Mouse (Mus musculus) forebrain, embryonic 15.5 days (tissue): ENCODE measurements around the gene Gpr35. TPM values are rescaled to one million over a fixed set of nuclear protein-coding genes. Genes with fewer than 3 reads are reported as not detected.
A peak's percentile ranks its signal among the peaks of the same experiment; 100 is the strongest.

Experiments used
- ATAC-seq: fragments of 200-750 bp; cut with Nextera tagmentation; replicated peaks from 2 replicates; pipeline ENCODE4 v1.8.0; 2017; ENCODE audit warnings: mild to moderate bottlenecking, moderate TSS enrichment, moderate library complexity
- H3K27ac ChIP-seq: fragments of 300-500 bp; sonication (generic); replicated peaks from 2 replicates; pipeline ENCODE4 v1.5.1; 2015; ENCODE audit warnings: mild to moderate bottlenecking, inconsistent platforms
- H3K27me3 ChIP-seq: fragments of 300-500 bp; sonication (generic); 2 replicates; pipeline ENCODE4 v1.6.1; 2015; ENCODE audit warnings: inconsistent platforms
- H3K36me3 ChIP-seq: fragments of 300-500 bp; sonication (generic); 2 replicates; pipeline ENCODE4 v1.6.1; 2015; ENCODE audit warnings: mild to moderate bottlenecking, inconsistent platforms
- H3K4me1 ChIP-seq: fragments of 300-500 bp; sonication (generic); 2 replicates; pipeline ENCODE4 v1.6.1; 2015; ENCODE audit warnings: inconsistent platforms
- H3K4me2 ChIP-seq: fragments of 300-500 bp; sonication (generic); replicated peaks from 2 replicates; pipeline ENCODE4 v1.6.1; 2015; ENCODE audit warnings: mild to moderate bottlenecking, inconsistent platforms
- H3K4me3 ChIP-seq: fragments of 300-500 bp; sonication (generic); 2 replicates; pipeline ENCODE4 v1.5.1; 2015; ENCODE audit warnings: mild to moderate bottlenecking, inconsistent platforms
- H3K9ac ChIP-seq: fragments of 300-500 bp; sonication (generic); replicated peaks from 2 replicates; pipeline ENCODE4 v1.6.1; 2015; ENCODE audit warnings: mild to moderate bottlenecking, inconsistent platforms
- H3K9me3 ChIP-seq: fragments of 300-500 bp; sonication (generic); 2 replicates; pipeline ENCODE4 v1.6.1; 2016; ENCODE audit warnings: inconsistent platforms
- WGBS: fragments of 180-500 bp; shearing (Covaris S2); methylation state at CpG from one replicate; pipeline ENCODE4 v1.1.7; 2015; ENCODE audit warnings: mixed read lengths; 5-methylcytosine and 5-hydroxymethylcytosine counted together
- polyA plus RNA-seq: library from polyadenylated mRNA; unstranded; fragments of >200 nt; fragmentation: Nextera tagmentation; extraction: Ambion mirVana; gene quantifications from 2 replicates; pipeline ENCODE4 v1.2.1, GENCODE M21; 2015

Gene Gpr35
- polyA plus RNA-seq, 1 experiment from 2014 or later, result 0.46 TPM

GRCm38 (mm10) chr1:92971879-92972795, 21.5 kb downstream of the Gpr35 start:
- no peak overlapping the region for H3K9ac ChIP-seq
- H3K27ac ChIP-seq, result no peak overlapping the region
- H3K27me3 ChIP-seq, result no peaks in the 10 kb centered on the region
- no peak for ATAC-seq
- no peaks in the 10 kb centered on the region for H3K9me3 ChIP-seq
- no peak overlapping the region for H3K4me3 ChIP-seq
- no peaks in the 10 kb centered on the region for H3K4me1 ChIP-seq
- no peaks in the 10 kb centered on the region for H3K36me3 ChIP-seq
- 90% methylated on average over 7 of the region's 7 CpGs for WGBS
- no peak overlapping the region for H3K4me2 ChIP-seq

DNA sequence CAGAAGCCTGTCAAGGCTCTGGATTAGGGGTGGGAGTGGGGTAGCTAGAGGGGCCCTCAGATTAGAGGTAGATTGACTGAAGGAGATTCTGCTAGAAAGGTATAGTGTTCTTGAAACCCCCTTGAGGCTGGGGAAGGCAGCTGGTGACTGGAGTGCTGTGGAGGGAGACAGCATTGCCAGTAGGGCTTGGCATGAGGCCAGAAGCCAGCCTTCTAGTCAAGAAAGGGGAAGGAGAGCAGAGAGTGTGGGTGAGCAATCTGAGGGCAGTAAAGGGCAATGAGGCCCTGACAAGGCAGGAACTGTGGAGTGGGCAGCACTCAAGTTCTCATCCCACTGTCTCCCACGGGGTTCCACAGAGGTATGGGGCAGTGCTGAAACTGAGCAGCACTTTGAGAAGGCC, 22.2 kb downstream of the Gpr35 start:
- WGBS, result 67% methylated on average over 1 of the region's 1 CpGs

GRCm38 (mm10) chr1:92976141-92976566, 25.5 kb downstream of the Gpr35 start:
- no peak overlapping the region for H3K4me2 ChIP-seq
- no peaks in the 10 kb centered on the region for H3K27me3 ChIP-seq
- no peak overlapping the region for H3K9ac ChIP-seq
- no peaks in the 10 kb centered on the region for H3K9me3 ChIP-seq
- H3K4me1 ChIP-seq, result 0 out of 2 replicates have a peak, but pooled peaks cover 3% of the 10 kb centered on the region
- no peak overlapping the region for H3K27ac ChIP-seq
- no peak overlapping the region for H3K4me3 ChIP-seq
- no peaks in the 10 kb centered on the region for H3K36me3 ChIP-seq
- 62% methylated on average over 6 of the region's 6 CpGs for WGBS
- ATAC-seq, result no peak

More for the DNA sequence above, 22.2 kb downstream of the Gpr35 start:
- no peaks in the 10 kb centered on the region for H3K9me3 ChIP-seq
- no peak overlapping the region for H3K4me3 ChIP-seq
- H3K27ac ChIP-seq, result no peak overlapping the region
- no peaks in the 10 kb centered on the region for H3K4me1 ChIP-seq
- no peaks in the 10 kb centered on the region for H3K27me3 ChIP-seq
- no peak overlapping the region for H3K9ac ChIP-seq
- H3K36me3 ChIP-seq, result no peaks in the 10 kb centered on the region
- ATAC-seq, result no peak
- H3K4me2 ChIP-seq, result no peak overlapping the region

- no peaks in the 10 kb centered on the region for H3K27me3 ChIP-seq
- H3K36me3 ChIP-seq, result no peaks in the 10 kb centered on the region
- no peak overlapping the region for H3K9ac ChIP-seq
- no peak for ATAC-seq
- no peak overlapping the region for H3K4me3 ChIP-seq
- 41% methylated on average over 7 of the region's 7 CpGs for WGBS
- no peaks in the 10 kb centered on the region for H3K9me3 ChIP-seq
- H3K4me2 ChIP-seq, result no peak overlapping the region
- 0 out of 2 replicates have a peak, but pooled peaks cover 3% of the 10 kb centered on the region for H3K4me1 ChIP-seq
- H3K27ac ChIP-seq, result no peak overlapping the region
Observed at GRCm38 (mm10) chr1:92978645-92979044, 28.0 kb downstream of the Gpr35 start.

DNA sequence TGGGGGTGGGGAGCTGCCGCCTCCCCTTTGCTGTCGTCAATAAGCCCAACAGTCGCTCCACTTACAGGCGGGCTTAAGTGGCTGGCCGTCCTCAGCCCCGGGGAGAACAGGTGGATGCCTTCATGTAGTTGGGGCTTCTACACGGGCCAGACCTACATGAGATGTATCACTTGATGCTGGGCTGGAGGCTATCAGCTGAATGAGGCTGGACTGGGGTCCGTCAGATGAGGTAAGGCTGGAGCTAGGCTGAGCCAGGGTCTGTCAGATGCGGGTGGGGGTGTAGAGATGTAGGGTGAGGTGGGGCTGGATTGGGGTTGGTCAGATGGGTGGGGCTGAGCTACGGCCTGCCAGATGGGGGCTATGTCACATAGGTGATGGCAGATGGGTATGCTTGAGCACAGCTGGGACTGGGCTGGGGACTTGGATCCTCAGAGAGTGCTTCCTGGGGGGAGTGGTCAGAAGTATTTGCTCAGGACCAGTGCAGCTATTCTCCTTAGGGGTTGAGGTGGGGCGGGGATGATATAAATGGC, 28.5 kb downstream of the Gpr35 start:
- no peak overlapping the region for H3K27ac ChIP-seq
- no peaks in the 10 kb centered on the region for H3K36me3 ChIP-seq
- no peaks in the 10 kb centered on the region for H3K27me3 ChIP-seq
- ATAC-seq, result 0 out of 2 replicates have a peak, but pooled peaks have one; percentile 53
- H3K9ac ChIP-seq, result no peak overlapping the region
- no peak overlapping the region for H3K4me2 ChIP-seq
- no peak overlapping the region for H3K4me3 ChIP-seq
- WGBS, result 37% methylated on average over 11 of the region's 11 CpGs
- 0 out of 2 replicates have a peak, but pooled peaks cover 3% of the 10 kb centered on the region for H3K4me1 ChIP-seq
- H3K9me3 ChIP-seq, result no peaks in the 10 kb centered on the region

- Histone ChIP-seq H3K9me3 (no peaks in the 10 kb centered on the region), H3K4me3 (no peak overlapping the region), H3K27me3 (no peaks in the 10 kb centered on the region), H3K9ac (no peak overlapping the region), H3K36me3 (no peaks in the 10 kb centered on the region), H3K4me1 (0 out of 2 replicates have a peak, but pooled peaks cover 3% of the 10 kb centered on the region), H3K4me2 (no peak overlapping the region), H3K27ac (no peak overlapping the region)
- no peak for ATAC-seq
- WGBS, result 88% methylated on average over 7 of the region's 7 CpGs
Observed at GRCm38 (mm10) chr1:92981056-92981845, 30.6 kb downstream of the Gpr35 start.

GRCm38 (mm10) chr1:92982931-92983605, 32.4 kb downstream of the Gpr35 start:
- 90% methylated on average over 17 of the region's 17 CpGs for WGBS
- Histone ChIP-seq H3K9ac (no peak overlapping the region), H3K4me3 (no peak overlapping the region), H3K27me3 (no peaks in the 10 kb centered on the region), H3K4me2 (no peak overlapping the region), H3K27ac (no peak overlapping the region), H3K36me3 (no peaks in the 10 kb centered on the region), H3K4me1 (0 out of 2 replicates have a peak, but pooled peaks cover 3% of the 10 kb centered on the region), H3K9me3 (no peaks in the 10 kb centered on the region)
- ATAC-seq, result no peak

GRCm38 (mm10) chr1:92984999-92985398, 34.3 kb downstream of the Gpr35 start:
- no peaks in the 10 kb centered on the region for H3K4me1 ChIP-seq
- H3K9ac ChIP-seq, result no peak overlapping the region
- ATAC-seq, result no peak
- H3K36me3 ChIP-seq, result no peaks in the 10 kb centered on the region
- no peaks in the 10 kb centered on the region for H3K27me3 ChIP-seq
- no peak overlapping the region for H3K4me3 ChIP-seq
- H3K27ac ChIP-seq, result no peak overlapping the region
- 85% methylated on average over 5 of the region's 5 CpGs for WGBS
- no peaks in the 10 kb centered on the region for H3K9me3 ChIP-seq
- no peak overlapping the region for H3K4me2 ChIP-seq

DNA sequence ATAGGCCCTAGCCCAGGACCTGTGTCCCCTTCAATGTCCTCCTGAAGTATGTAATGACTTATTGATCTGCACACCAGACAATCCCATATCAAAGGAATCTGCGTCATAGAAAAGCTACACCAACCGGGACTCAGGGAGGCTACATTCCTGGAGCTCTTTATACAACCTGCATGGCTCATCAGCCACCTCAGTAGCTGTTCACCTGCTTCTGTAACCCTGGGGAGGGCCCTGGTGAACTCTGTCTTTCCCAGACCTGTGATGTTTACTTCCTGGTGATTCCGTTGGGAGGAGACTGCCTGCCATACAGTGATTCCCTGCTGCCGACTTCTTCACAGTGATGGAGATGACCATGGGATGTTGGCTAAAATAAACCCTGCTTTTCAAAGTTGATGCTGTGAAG, 38.2 kb downstream of the Gpr35 start:
- Histone ChIP-seq H3K4me3 (no peak overlapping the region), H3K9me3 (no peaks in the 10 kb centered on the region), H3K4me1 (no peaks in the 10 kb centered on the region), H3K27me3 (no peaks in the 10 kb centered on the region), H3K27ac (no peak overlapping the region), H3K4me2 (no peak overlapping the region), H3K9ac (no peak overlapping the region), H3K36me3 (no peaks in the 10 kb centered on the region)
- ATAC-seq, result no peak
- WGBS, result 91% methylated on average over 4 of the region's 4 CpGs

DNA sequence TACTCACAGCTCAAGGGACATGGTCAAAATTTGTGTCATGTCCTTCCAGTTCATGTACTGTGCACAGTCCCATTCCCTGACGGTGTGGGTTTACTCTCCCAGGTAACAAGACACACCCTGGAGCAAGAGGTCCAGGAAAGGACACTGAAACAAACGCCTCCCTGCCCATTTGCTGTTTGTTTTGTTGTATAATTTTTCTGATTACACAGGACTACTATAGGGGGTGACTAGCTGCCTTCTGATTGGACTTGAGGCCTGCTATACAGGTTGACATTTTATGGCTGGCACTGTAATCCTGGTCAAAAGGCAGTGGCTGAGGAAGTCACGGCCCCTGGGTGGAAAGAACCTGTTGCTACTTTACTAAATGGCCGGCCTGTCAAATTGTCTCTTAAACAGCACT, 39.2 kb downstream of the Gpr35 start:
- H3K4me2 ChIP-seq, result no peak overlapping the region
- 74% methylated on average over 4 of the region's 4 CpGs for WGBS
- H3K4me3 ChIP-seq, result no peak overlapping the region
- no peaks in the 10 kb centered on the region for H3K27me3 ChIP-seq
- no peak for ATAC-seq
- no peak overlapping the region for H3K9ac ChIP-seq
- no peaks in the 10 kb centered on the region for H3K4me1 ChIP-seq
- no peaks in the 10 kb centered on the region for H3K9me3 ChIP-seq
- no peak overlapping the region for H3K27ac ChIP-seq
- no peaks in the 10 kb centered on the region for H3K36me3 ChIP-seq

DNA sequence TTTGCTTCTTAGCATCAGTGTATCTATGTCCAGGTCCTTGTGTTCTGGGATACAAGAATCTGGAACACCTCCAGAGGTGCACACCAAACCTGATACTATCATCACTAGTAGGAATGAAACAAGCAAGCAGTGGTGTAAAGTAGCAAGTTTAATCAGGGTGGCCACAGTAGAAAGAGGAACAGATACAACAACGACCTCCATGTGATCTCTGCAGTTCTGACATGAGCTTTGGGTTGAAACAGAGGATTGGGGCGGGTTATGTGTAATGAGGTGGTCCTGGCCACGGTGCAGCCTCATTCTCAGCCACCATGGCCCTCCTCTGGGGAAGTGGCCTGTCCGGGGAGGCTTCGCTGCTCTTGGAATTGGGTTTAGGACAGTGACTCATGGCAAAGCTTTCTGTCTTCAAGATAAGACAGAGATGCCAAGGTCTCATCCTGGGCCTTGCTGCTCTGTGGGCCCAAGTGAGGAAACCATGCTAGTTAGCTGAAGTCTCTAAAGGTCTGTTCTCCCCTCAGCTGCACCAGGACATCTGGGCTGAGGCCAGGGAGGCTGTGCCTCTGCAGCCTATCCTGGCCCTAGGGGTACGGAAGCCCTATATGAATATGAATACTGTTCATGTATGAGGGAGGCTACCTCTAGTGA, 41.7 kb downstream of the Gpr35 start:
- no peaks in the 10 kb centered on the region for H3K36me3 ChIP-seq
- 80% methylated on average over 6 of the region's 6 CpGs for WGBS
- H3K4me1 ChIP-seq, result no peaks in the 10 kb centered on the region
- no peak overlapping the region for H3K27ac ChIP-seq
- no peak overlapping the region for H3K4me2 ChIP-seq
- no peaks in the 10 kb centered on the region for H3K9me3 ChIP-seq
- H3K9ac ChIP-seq, result no peak overlapping the region
- no peak for ATAC-seq
- no peak overlapping the region for H3K4me3 ChIP-seq
- no peaks in the 10 kb centered on the region for H3K27me3 ChIP-seq
